Mouse (Mus musculus) lung, adult 2 months (tissue): ENCODE measurements around the gene Arpp19. TPM values are rescaled to one million over a fixed set of nuclear protein-coding genes. Genes with fewer than 3 reads are reported as not detected.
A peak's percentile ranks its signal among the peaks of the same experiment; 100 is the strongest.

Experiments used
- DNase-seq: peaks from one replicate; pipeline ENCODE4 v3.0.0; 2022
- H3K4me1 ChIP-seq: fragments of 200-500 bp; 2 replicates; pipeline ENCODE4 v1.6.1; 2011; ENCODE audit warnings: low read length; ENCODE audit not compliant: control insufficient read depth, insufficient read depth
- H3K4me3 ChIP-seq: fragments of 200-500 bp; replicated peaks from 2 replicates; pipeline ENCODE3; 2011; ENCODE audit warnings: low read depth, mild to moderate bottlenecking, control low read depth, low read length; ENCODE audit errors: extremely low read depth
- CTCF ChIP-seq: fragments of 200-500 bp; IDR thresholded peaks from 2 replicates; pipeline ENCODE4 v1.5.1; 2011; ENCODE audit warnings: mild to moderate bottlenecking, low read length, control low read depth; ENCODE audit not compliant: insufficient read depth
- POLR2A ChIP-seq: fragments of 200-500 bp; IDR thresholded peaks from 2 replicates; pipeline ENCODE4 v1.6.1; 2011; ENCODE audit warnings: low read depth, mild to moderate bottlenecking, control low read depth, low read length, borderline replicate concordance; ENCODE audit errors: extremely low read depth
- WGBS: fragments of 180-500 bp; shearing (Covaris S2); methylation state at CpG from one replicate; pipeline ENCODE4 v1.1.7; 2018; 5-methylcytosine and 5-hydroxymethylcytosine counted together
- polyA plus RNA-seq: library from polyadenylated mRNA; depleted of rRNA; stranded (reverse); fragments of >200 nt; gene quantifications from 2 replicates; pipeline ENCODE4 v1.2.3, GENCODE M21; 2012

Gene Arpp19
- polyA plus RNA-seq, 1 experiment = 16.1 TPM

- no peak for TF ChIP-seq CTCF
- no peak for DNase-seq
- no peak overlapping the region for H3K4me3 ChIP-seq
- H3K4me1 ChIP-seq = no peaks in the 10 kb centered on the region
- WGBS = 97% methylated on average over 2 of the region's 2 CpGs
Observed at GRCm38 (mm10) chr9:75016591-75016990, 20.8 kb upstream of the Arpp19 start.

- H3K4me3 ChIP-seq = no peak overlapping the region
- TF ChIP-seq CTCF = no peak
- TF ChIP-seq POLR2A = no peak
- WGBS = 90% methylated on average over 6 of the region's 6 CpGs
- no peaks in the 10 kb centered on the region for H3K4me1 ChIP-seq
- DNase-seq = no peak
Observed at GRCm38 (mm10) chr9:75019181-75019580, 18.2 kb upstream of the Arpp19 start.

GRCm38 (mm10) chr9:75019592-75019991 is 17.8 kb upstream of the Arpp19 start:
- Histone ChIP-seq H3K4me1 (no peaks in the 10 kb centered on the region), H3K4me3 (no peak overlapping the region)
- no peak for TF ChIP-seq POLR2A
- TF ChIP-seq CTCF = no peak
- DNase-seq = no peak
- WGBS = 81% methylated on average over 3 of the region's 3 CpGs

GRCm38 (mm10) chr9:75020561-75020960 is 16.9 kb upstream of the Arpp19 start:
- TF ChIP-seq POLR2A = no peak
- no peak for TF ChIP-seq CTCF
- 75% methylated on average over 4 of the region's 4 CpGs for WGBS
- no peak overlapping the region for H3K4me3 ChIP-seq
- no peaks in the 10 kb centered on the region for H3K4me1 ChIP-seq
- no peak for DNase-seq

- WGBS = 82% methylated on average over 7 of the region's 7 CpGs
- Histone ChIP-seq H3K4me1 (no peaks in the 10 kb centered on the region), H3K4me3 (no peak overlapping the region)
- no peak for DNase-seq
- no peak for TF ChIP-seq CTCF
Observed at GRCm38 (mm10) chr9:75022546-75022945, 14.9 kb upstream of the Arpp19 start.

GRCm38 (mm10) chr9:75023150-75023894 is 14.1 kb upstream of the Arpp19 start:
- TF ChIP-seq CTCF (no peak), POLR2A (no peak)
- 62% methylated on average over 5 of the region's 5 CpGs for WGBS
- H3K4me3 ChIP-seq = no peak overlapping the region
- DNase-seq = no peak
- no peaks in the 10 kb centered on the region for H3K4me1 ChIP-seq

GRCm38 (mm10) chr9:75024089-75024488 is 13.3 kb upstream of the Arpp19 start:
- TF ChIP-seq POLR2A (no peak), CTCF (no peak)
- no peak overlapping the region for H3K4me3 ChIP-seq
- no peak for DNase-seq
- H3K4me1 ChIP-seq = no peaks in the 10 kb centered on the region
- 52% methylated on average over 7 of the region's 7 CpGs for WGBS

- no peak overlapping the region for H3K4me3 ChIP-seq
- no peak for DNase-seq
- WGBS = 77% methylated on average over 6 of the region's 6 CpGs
- TF ChIP-seq POLR2A (no peak), CTCF (peak; percentile 21; the same call in 1 of the 2 replicates)
- H3K4me1 ChIP-seq = no peaks in the 10 kb centered on the region
Observed at GRCm38 (mm10) chr9:75025689-75026088, 11.7 kb upstream of the Arpp19 start.

GRCm38 (mm10) chr9:75032408-75032807 is 5.0 kb upstream of the Arpp19 start:
- 85% methylated on average over 1 of the region's 1 CpGs for WGBS
- no peak for DNase-seq
- H3K4me3 ChIP-seq = no peak overlapping the region
- TF ChIP-seq POLR2A (no peak), CTCF (no peak)
- no peaks in the 10 kb centered on the region for H3K4me1 ChIP-seq

GRCm38 (mm10) chr9:75033141-75033540 is 4.3 kb upstream of the Arpp19 start:
- Histone ChIP-seq H3K4me3 (no peak overlapping the region), H3K4me1 (no peaks in the 10 kb centered on the region; the same call in 1 of the 2 replicates)
- no peak for DNase-seq
- TF ChIP-seq POLR2A (no peak), CTCF (0 out of 2 replicates have a peak, but pooled peaks have one; percentile 16)
- WGBS = 46% methylated on average over 7 of the region's 7 CpGs
